Mouse (Mus musculus): Measurements from ENCODE around the gene Pik3c2g. TPM values are rescaled to one million over a fixed set of nuclear protein-coding genes. Genes with fewer than 3 reads are reported as not detected.

The Pik3c2g gene
- polyA plus RNA-seq, 1 experiment: not detected

GRCm38 (mm10) chr6:139852836-139853235 is 265.8 kb downstream of the Pik3c2g start:
- no peak for TF ChIP-seq CTCF (IDR thresholded peaks at IDR 0.05; ENCODE audit: extremely low read depth, insufficient read depth, insufficient read length, insufficient replicate concordance)
- TF ChIP-seq POLR2A (IDR thresholded peaks at IDR 0.05; ENCODE audit: low read depth, low read length): no peak
- no peaks in the 10 kb centered on the region for H3K36me3 ChIP-seq (ENCODE audit: control insufficient read depth, insufficient read depth, low read length)
- WGBS: 90% methylated on average over 3 of the region's 3 CpGs

GRCm38 (mm10) chr6:139860141-139860540 is 273.1 kb downstream of the Pik3c2g start:
- Histone ChIP-seq H3K36me3 (ENCODE audit: control insufficient read depth, insufficient read depth, low read length) (no peaks in the 10 kb centered on the region), H3K4me1 (ENCODE audit: control insufficient read depth, insufficient read depth, insufficient read length) (no peaks in the 10 kb centered on the region), H3K27ac (ENCODE audit: insufficient read depth, low read length) (no peak overlapping the region), H3K4me3 (ENCODE audit: extremely low read depth, insufficient read depth, insufficient read length) (no peak overlapping the region), H3K27me3 (ENCODE audit: control insufficient read depth, insufficient read depth, low read length) (no peaks in the 10 kb centered on the region)
- no peak for DNase-seq (ENCODE audit: low read depth in 1 of 2, low spot score in 2 of 2)
- TF ChIP-seq POLR2A (IDR thresholded peaks at IDR 0.05; ENCODE audit: low read depth, low read length): no peak
- 94% methylated on average over 3 of the region's 3 CpGs for WGBS

More at GRCm38 (mm10) chr6:139852836-139853235, 265.8 kb downstream of the Pik3c2g start:
- no peak overlapping the region for H3K27ac ChIP-seq (ENCODE audit: insufficient read depth, low read length)
- no peak for DNase-seq (ENCODE audit: low read depth in 1 of 2, low spot score in 2 of 2)
- no peaks in the 10 kb centered on the region for H3K4me1 ChIP-seq (ENCODE audit: control insufficient read depth, insufficient read depth, insufficient read length)
- H3K27me3 ChIP-seq (ENCODE audit: control insufficient read depth, insufficient read depth, low read length): no peaks in the 10 kb centered on the region
- no peak overlapping the region for H3K4me3 ChIP-seq (ENCODE audit: extremely low read depth, insufficient read depth, insufficient read length)

- no peak overlapping the region for H3K4me3 ChIP-seq (ENCODE audit: extremely low read depth, insufficient read depth, insufficient read length)
- WGBS: 71% methylated on average over 2 of the region's 2 CpGs
- H3K27me3 ChIP-seq (ENCODE audit: control insufficient read depth, insufficient read depth, low read length): no peaks in the 10 kb centered on the region
- no peak for DNase-seq (ENCODE audit: low read depth in 1 of 2, low spot score in 2 of 2)
- H3K27ac ChIP-seq (ENCODE audit: insufficient read depth, low read length): no peak overlapping the region
- H3K4me1 ChIP-seq (ENCODE audit: control insufficient read depth, insufficient read depth, insufficient read length): no peaks in the 10 kb centered on the region
- TF ChIP-seq CTCF (IDR thresholded peaks at IDR 0.05; ENCODE audit: extremely low read depth, insufficient read depth, insufficient read length, insufficient replicate concordance) (no peak), POLR2A (IDR thresholded peaks at IDR 0.05; ENCODE audit: low read depth, low read length) (no peak)
- no peaks in the 10 kb centered on the region for H3K36me3 ChIP-seq (ENCODE audit: control insufficient read depth, insufficient read depth, low read length)
These were observed 274.5 kb downstream of the Pik3c2g start for GRCm38 (mm10) chr6:139861534-139861933.

- 93% methylated on average over 18 of the region's 18 CpGs for WGBS
- TF ChIP-seq CTCF (IDR thresholded peaks at IDR 0.05; ENCODE audit: extremely low read depth, insufficient read depth, insufficient read length, insufficient replicate concordance) (no peak), POLR2A (IDR thresholded peaks at IDR 0.05; ENCODE audit: low read depth, low read length) (no peak)
These were observed 278.1 kb downstream of the Pik3c2g start for GRCm38 (mm10) chr6:139865059-139865673.

GRCm38 (mm10) chr6:139874418-139875176 is 287.6 kb downstream of the Pik3c2g start:
- 45% methylated on average over 3 of the region's 3 CpGs for WGBS
- H3K27ac ChIP-seq (ENCODE audit: insufficient read depth, low read length): no peak overlapping the region
- H3K4me3 ChIP-seq (ENCODE audit: extremely low read depth, insufficient read depth, insufficient read length): no peak overlapping the region
- TF ChIP-seq CTCF (IDR thresholded peaks at IDR 0.05; ENCODE audit: extremely low read depth, insufficient read depth, insufficient read length, insufficient replicate concordance): no peak
- TF ChIP-seq POLR2A (IDR thresholded peaks at IDR 0.05; ENCODE audit: low read depth, low read length): no peak
- no peaks in the 10 kb centered on the region for H3K36me3 ChIP-seq (ENCODE audit: control insufficient read depth, insufficient read depth, low read length)
- no peak for DNase-seq (ENCODE audit: low read depth in 1 of 2, low spot score in 2 of 2)
- no peaks in the 10 kb centered on the region for H3K4me1 ChIP-seq (ENCODE audit: control insufficient read depth, insufficient read depth, insufficient read length)
- no peaks in the 10 kb centered on the region for H3K27me3 ChIP-seq (ENCODE audit: control insufficient read depth, insufficient read depth, low read length)

More at GRCm38 (mm10) chr6:139865059-139865673, 278.1 kb downstream of the Pik3c2g start:
- no peaks in the 10 kb centered on the region for H3K4me1 ChIP-seq (ENCODE audit: control insufficient read depth, insufficient read depth, insufficient read length)
- no peak overlapping the region for H3K27ac ChIP-seq (ENCODE audit: insufficient read depth, low read length)
- no peak for DNase-seq (ENCODE audit: low read depth in 1 of 2, low spot score in 2 of 2)
- H3K4me3 ChIP-seq (ENCODE audit: extremely low read depth, insufficient read depth, insufficient read length): no peak overlapping the region
- no peaks in the 10 kb centered on the region for H3K36me3 ChIP-seq (ENCODE audit: control insufficient read depth, insufficient read depth, low read length)
- no peaks in the 10 kb centered on the region for H3K27me3 ChIP-seq (ENCODE audit: control insufficient read depth, insufficient read depth, low read length)

- 70% methylated on average over 1 of the region's 1 CpGs for WGBS
- H3K27ac ChIP-seq (ENCODE audit: insufficient read depth, low read length): no peak overlapping the region
- DNase-seq (ENCODE audit: low read depth in 1 of 2, low spot score in 2 of 2): no peak
- H3K36me3 ChIP-seq (ENCODE audit: control insufficient read depth, insufficient read depth, low read length): no peaks in the 10 kb centered on the region
- H3K4me3 ChIP-seq (ENCODE audit: extremely low read depth, insufficient read depth, insufficient read length): no peak overlapping the region
- TF ChIP-seq POLR2A (IDR thresholded peaks at IDR 0.05; ENCODE audit: low read depth, low read length): no peak
- no peak for TF ChIP-seq CTCF (IDR thresholded peaks at IDR 0.05; ENCODE audit: extremely low read depth, insufficient read depth, insufficient read length, insufficient replicate concordance)
- no peaks in the 10 kb centered on the region for H3K27me3 ChIP-seq (ENCODE audit: control insufficient read depth, insufficient read depth, low read length)
- H3K4me1 ChIP-seq (ENCODE audit: control insufficient read depth, insufficient read depth, insufficient read length): no peaks in the 10 kb centered on the region
These were observed 289.7 kb downstream of the Pik3c2g start for GRCm38 (mm10) chr6:139876691-139877090.

All from spleen, adult 2 months (tissue).